Mouse (Mus musculus) megakaryocyte-erythroid progenitor cell, adult 5 weeks (primary cell): Measurements from ENCODE around the gene Asb5. TPM values are rescaled to one million over a fixed set of nuclear protein-coding genes. Genes with fewer than 3 reads are reported as not detected.

Experiments used
- polyA plus RNA-seq: library from polyadenylated mRNA; stranded (reverse); fragments of >175 nt; gene quantifications from 2 replicates; pipeline ENCODE4 v1.2.3, GENCODE M21; 2012

Asb5 gene
- 1.3 and 1.8 TPM in 2 replicates for polyA plus RNA-seq

DNA sequence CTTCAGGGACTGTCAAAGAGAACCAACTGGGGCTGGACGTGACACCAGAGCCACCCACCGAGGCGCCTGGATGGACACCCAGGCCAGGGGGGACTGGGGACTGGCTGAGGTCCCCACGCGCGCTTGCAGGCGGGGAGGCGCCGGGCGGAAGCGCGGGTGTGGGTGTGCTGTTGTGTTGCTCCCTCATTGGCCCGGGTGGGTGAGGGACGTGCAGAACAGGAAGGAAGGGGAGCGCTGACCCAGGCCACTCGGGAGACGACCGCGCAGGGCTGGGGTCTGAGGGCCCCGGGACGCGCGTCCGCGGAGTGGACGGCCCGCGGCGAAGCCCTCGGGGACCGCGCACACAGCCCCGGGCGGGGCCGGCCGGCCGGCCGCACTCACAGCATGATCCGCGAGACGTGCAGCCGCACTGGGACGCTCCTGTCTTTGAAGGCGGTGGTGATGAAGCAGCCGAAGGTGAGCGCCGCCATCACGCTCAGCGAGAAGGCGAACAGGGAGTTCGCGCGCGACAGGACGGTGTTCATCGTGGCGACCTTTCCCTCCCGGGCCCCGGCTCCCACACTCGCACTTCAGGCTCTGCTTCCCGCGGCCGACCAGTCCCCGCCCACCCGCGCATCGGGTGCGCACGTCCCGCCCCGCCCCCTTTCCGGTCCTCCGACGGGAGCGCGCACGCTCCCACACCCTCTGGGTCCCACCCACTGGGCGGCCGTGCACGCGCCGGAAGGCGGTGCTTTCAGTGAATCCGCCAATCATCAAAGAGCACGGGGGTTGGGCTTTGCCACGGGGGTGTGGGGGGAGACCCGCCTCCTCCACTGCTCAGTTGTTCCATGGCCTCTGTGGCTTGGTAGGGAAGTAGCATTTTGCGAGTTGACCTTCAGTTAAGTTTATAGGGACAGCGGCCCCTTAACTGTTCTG is at the start of gene Asb5, which contains the start of gene Spcs3:
Gene Asb5 (plus strand): TSS at position 199 of the 915 bp plus-strand sequence.
Gene Spcs3 (minus strand): TSS at position 617 of the 915 bp plus-strand sequence.

DNA sequence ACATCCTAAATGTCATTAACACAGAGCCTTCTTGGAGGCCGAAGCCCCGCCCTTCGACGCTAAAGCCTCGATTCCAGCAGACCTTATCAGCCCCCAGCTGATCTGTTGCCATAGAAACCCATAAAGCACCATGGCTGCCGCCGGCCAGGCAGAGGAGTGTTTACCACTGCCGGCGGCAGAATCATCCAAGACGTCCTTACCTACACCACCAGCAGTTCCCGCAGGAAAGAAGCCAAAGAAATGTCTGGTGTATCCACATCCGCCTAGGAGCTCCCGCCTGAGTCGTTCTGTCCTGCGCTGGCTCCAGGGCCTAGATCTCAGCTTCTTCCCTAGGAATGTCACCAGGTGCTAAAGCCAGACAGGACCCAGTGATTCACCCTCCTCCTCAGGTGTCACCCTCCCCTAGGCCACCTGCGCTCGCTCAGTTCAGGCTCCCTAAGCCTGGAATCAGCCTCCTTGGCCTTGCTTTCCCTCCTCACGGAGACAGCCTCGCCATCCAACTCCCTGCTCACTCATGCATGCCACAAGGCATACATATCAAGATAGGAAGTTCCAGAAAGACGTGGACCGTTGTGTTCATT is 71.4 kb downstream of the Asb5 start, which contains the start of gene Spata4:
Gene Spata4 (plus strand): TSS at position 111 of the 581 bp plus-strand sequence.

Other genes with a start within 250 kb of the Asb5 start
- gene Spcs3, start 418 bp downstream of the Asb5 start, polyA plus RNA-seq = 39.5 and 45.5 TPM in 2 replicates
- not detected in 2 replicates for gene Spata4, start 71.2 kb downstream of the Asb5 start, polyA plus RNA-seq